Mouse (Mus musculus): ENCODE measurements at regions not wholly inside any gene's neighbourhood (a gene's known extent, or its start where the extent isn't known, plus 50 kb on each side); places are given as distances from the start of the nearest gene placed in this dataset.
A peak's percentile ranks its signal among the peaks of the same experiment; 100 is the strongest.

DNA sequence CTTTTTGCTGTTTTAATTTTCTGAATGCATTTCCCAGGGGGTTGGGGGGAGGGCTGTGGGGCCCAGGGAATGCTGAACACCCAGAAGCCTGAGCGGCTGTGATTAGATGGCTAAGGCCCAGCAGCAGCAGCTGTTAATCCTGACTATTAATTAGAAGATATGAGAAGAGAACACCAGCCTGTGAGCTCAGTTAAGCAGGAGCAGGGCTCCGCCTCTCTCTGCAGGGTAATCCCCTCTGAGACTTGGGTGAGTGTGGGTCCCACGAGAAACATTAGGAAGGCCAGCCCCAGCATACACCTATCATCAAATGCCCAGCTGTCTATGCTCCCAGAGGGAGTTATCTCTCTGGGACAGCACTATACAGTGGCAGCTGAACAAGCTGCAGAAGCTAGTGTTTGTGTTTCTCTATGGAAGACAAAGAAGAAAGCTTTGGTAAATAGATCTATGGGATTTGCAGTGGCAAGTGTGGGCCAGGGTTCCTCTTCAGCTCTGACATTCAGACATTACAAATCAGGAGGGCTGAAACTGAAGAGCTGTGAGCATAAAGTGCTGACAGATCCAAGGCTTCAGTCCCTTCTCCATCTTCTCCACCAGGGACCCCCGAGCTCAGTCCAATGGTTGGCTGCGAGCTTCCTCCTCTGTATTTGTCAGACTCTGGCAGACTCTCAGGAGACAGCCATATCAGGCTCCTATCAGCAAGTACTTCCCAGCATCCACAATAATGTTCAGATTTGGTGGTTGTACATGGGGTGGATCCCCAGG is 781.9 kb downstream of the Gm9195 start:
- ATAC-seq (ENCODE audit: insufficient number of reproducible peaks, insufficient read depth, low FRiP score, low read depth) = no peak
- Histone ChIP-seq H3K4me2 (replicated peaks; ENCODE audit: low read depth, low read length) (no peak overlapping the region), H3K27me3 (ENCODE audit: control insufficient read depth, insufficient read depth, low read length) (no peaks in the 10 kb centered on the region), H3K9ac (replicated peaks; ENCODE audit: low read depth, low read length) (no peak overlapping the region), H3K4me1 (ENCODE audit: control insufficient read depth, insufficient read depth, low read length) (no peaks in the 10 kb centered on the region), H3K4me3 (ENCODE audit: low read depth, low read length) (no peak overlapping the region), H3K36me3 (ENCODE audit: control insufficient read depth, insufficient read depth, low read length) (no peaks in the 10 kb centered on the region), H3K9me3 (ENCODE audit: control insufficient read depth, low read depth, low read length) (no peaks in the 10 kb centered on the region), H3K27ac (ENCODE audit: low read length) (no peak overlapping the region)
- WGBS = 48% methylated on average over 5 of the region's 5 CpGs

GRCm38 (mm10) chr14:71692752-71693437 is 798.7 kb downstream of the Gm9195 start:
- no peak overlapping the region for H3K9ac ChIP-seq (replicated peaks; ENCODE audit: low read depth, low read length)
- H3K4me1 ChIP-seq (ENCODE audit: control insufficient read depth, insufficient read depth, low read length) = no peaks in the 10 kb centered on the region
- 74% methylated on average over 3 of the region's 3 CpGs for WGBS
- no peaks in the 10 kb centered on the region for H3K27me3 ChIP-seq (ENCODE audit: control insufficient read depth, insufficient read depth, low read length)
- H3K36me3 ChIP-seq (ENCODE audit: control insufficient read depth, insufficient read depth, low read length) = no peaks in the 10 kb centered on the region
- no peak for ATAC-seq (ENCODE audit: insufficient number of reproducible peaks, insufficient read depth, low FRiP score, low read depth)
- H3K27ac ChIP-seq (ENCODE audit: low read length) = no peak overlapping the region
- H3K4me2 ChIP-seq (replicated peaks; ENCODE audit: low read depth, low read length) = no peak overlapping the region
- H3K9me3 ChIP-seq (ENCODE audit: control insufficient read depth, low read depth, low read length) = no peaks in the 10 kb centered on the region
- H3K4me3 ChIP-seq (ENCODE audit: low read depth, low read length) = no peak overlapping the region

- Histone ChIP-seq H3K4me3 (ENCODE audit: low read depth, low read length) (no peak overlapping the region), H3K36me3 (ENCODE audit: control insufficient read depth, insufficient read depth, low read length) (no peaks in the 10 kb centered on the region), H3K4me1 (ENCODE audit: control insufficient read depth, insufficient read depth, low read length) (no peaks in the 10 kb centered on the region), H3K4me2 (replicated peaks; ENCODE audit: low read depth, low read length) (no peak overlapping the region), H3K9me3 (ENCODE audit: control insufficient read depth, low read depth, low read length) (no peaks in the 10 kb centered on the region), H3K27me3 (ENCODE audit: control insufficient read depth, insufficient read depth, low read length) (no peaks in the 10 kb centered on the region), H3K9ac (replicated peaks; ENCODE audit: low read depth, low read length) (no peak overlapping the region), H3K27ac (ENCODE audit: low read length) (no peak overlapping the region)
- ATAC-seq (ENCODE audit: insufficient number of reproducible peaks, insufficient read depth, low FRiP score, low read depth) = no peak
- 91% methylated on average over 4 of the region's 4 CpGs for whole genome bisulfite sequencing
Measured at GRCm38 (mm10) chr14:71674564-71674963, 817.1 kb downstream of the Gm9195 start.

GRCm38 (mm10) chr14:71673837-71674236 is 817.8 kb downstream of the Gm9195 start:
- H3K4me2 ChIP-seq (replicated peaks; ENCODE audit: low read depth, low read length) = no peak overlapping the region
- no peaks in the 10 kb centered on the region for H3K9me3 ChIP-seq (ENCODE audit: control insufficient read depth, low read depth, low read length)
- H3K27me3 ChIP-seq (ENCODE audit: control insufficient read depth, insufficient read depth, low read length) = no peaks in the 10 kb centered on the region
- no peak overlapping the region for H3K9ac ChIP-seq (replicated peaks; ENCODE audit: low read depth, low read length)
- H3K4me1 ChIP-seq (ENCODE audit: control insufficient read depth, insufficient read depth, low read length) = no peaks in the 10 kb centered on the region
- H3K36me3 ChIP-seq (ENCODE audit: control insufficient read depth, insufficient read depth, low read length) = no peaks in the 10 kb centered on the region
- H3K4me3 ChIP-seq (ENCODE audit: low read depth, low read length) = no peak overlapping the region
- WGBS = 85% methylated on average over 2 of the region's 2 CpGs
- H3K27ac ChIP-seq (ENCODE audit: low read length) = no peak overlapping the region
- ATAC-seq (ENCODE audit: insufficient number of reproducible peaks, insufficient read depth, low FRiP score, low read depth) = no peak

DNA sequence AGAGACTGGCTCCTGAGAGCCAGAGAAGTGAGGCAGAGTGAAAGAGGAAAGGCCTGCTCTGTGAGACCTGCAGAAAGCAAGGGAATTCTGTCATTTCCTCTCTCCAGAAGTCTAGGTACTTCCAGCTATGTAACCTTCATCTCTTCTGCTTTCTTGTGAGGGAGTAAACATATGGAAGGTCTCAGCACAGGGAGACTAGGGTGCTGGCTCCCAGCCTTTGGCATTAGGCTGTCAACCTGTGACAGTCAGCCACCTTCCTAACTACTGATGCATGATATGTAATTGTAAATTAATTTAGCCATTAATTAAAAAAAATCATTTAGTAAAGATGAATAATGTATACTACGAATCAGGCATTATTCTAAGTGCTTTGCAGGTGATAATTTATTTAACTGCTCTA is 819.2 kb downstream of the Gm9195 start:
- 60% methylated on average over 1 of the region's 1 CpGs for WGBS
- H3K9me3 ChIP-seq (ENCODE audit: control insufficient read depth, low read depth, low read length) = no peaks in the 10 kb centered on the region
- H3K27me3 ChIP-seq (ENCODE audit: control insufficient read depth, insufficient read depth, low read length) = no peaks in the 10 kb centered on the region
- ATAC-seq (ENCODE audit: insufficient number of reproducible peaks, insufficient read depth, low FRiP score, low read depth) = no peak
- no peak overlapping the region for H3K4me2 ChIP-seq (replicated peaks; ENCODE audit: low read depth, low read length)
- no peaks in the 10 kb centered on the region for H3K36me3 ChIP-seq (ENCODE audit: control insufficient read depth, insufficient read depth, low read length)
- H3K4me1 ChIP-seq (ENCODE audit: control insufficient read depth, insufficient read depth, low read length) = no peaks in the 10 kb centered on the region
- no peak overlapping the region for H3K4me3 ChIP-seq (ENCODE audit: low read depth, low read length)
- no peak overlapping the region for H3K9ac ChIP-seq (replicated peaks; ENCODE audit: low read depth, low read length)
- no peak overlapping the region for H3K27ac ChIP-seq (ENCODE audit: low read length)

GRCm38 (mm10) chr14:71671994-71672393 is 819.6 kb downstream of the Gm9195 start:
- ATAC-seq (ENCODE audit: insufficient number of reproducible peaks, insufficient read depth, low FRiP score, low read depth) = no peak
- H3K27me3 ChIP-seq (ENCODE audit: control insufficient read depth, insufficient read depth, low read length) = no peaks in the 10 kb centered on the region
- no peaks in the 10 kb centered on the region for H3K4me1 ChIP-seq (ENCODE audit: control insufficient read depth, insufficient read depth, low read length)
- no peaks in the 10 kb centered on the region for H3K36me3 ChIP-seq (ENCODE audit: control insufficient read depth, insufficient read depth, low read length)
- no peak overlapping the region for H3K4me2 ChIP-seq (replicated peaks; ENCODE audit: low read depth, low read length)
- WGBS = 33% methylated on average over 2 of the region's 2 CpGs
- no peak overlapping the region for H3K9ac ChIP-seq (replicated peaks; ENCODE audit: low read depth, low read length)
- H3K9me3 ChIP-seq (ENCODE audit: control insufficient read depth, low read depth, low read length) = no peaks in the 10 kb centered on the region
- H3K4me3 ChIP-seq (ENCODE audit: low read depth, low read length) = no peak overlapping the region
- no peak overlapping the region for H3K27ac ChIP-seq (ENCODE audit: low read length)

DNA sequence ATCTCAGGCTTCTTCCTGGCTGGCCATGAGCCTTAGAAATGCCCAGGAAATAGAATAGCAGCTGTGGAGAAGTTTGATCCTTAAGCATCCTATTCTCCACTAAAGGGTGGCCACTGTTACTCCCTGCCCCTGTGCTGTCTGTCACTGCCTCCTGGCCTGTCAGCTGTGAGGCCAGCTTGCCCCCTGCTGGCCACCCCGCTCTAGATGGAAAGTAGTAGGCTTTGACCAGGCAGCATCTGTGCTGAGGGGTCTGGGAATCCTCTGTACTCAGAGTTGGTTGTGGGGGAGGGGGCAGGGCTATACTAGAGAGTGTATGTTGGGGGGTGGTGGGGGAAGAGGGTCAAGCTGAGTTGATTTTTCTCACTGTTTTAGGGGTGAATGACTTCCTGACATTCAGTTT is 821.2 kb downstream of the Gm9195 start:
- Histone ChIP-seq H3K4me2 (replicated peaks; ENCODE audit: low read depth, low read length) (no peak overlapping the region), H3K36me3 (ENCODE audit: control insufficient read depth, insufficient read depth, low read length) (no peaks in the 10 kb centered on the region), H3K9ac (replicated peaks; ENCODE audit: low read depth, low read length) (no peak overlapping the region), H3K4me3 (ENCODE audit: low read depth, low read length) (no peak overlapping the region), H3K27ac (ENCODE audit: low read length) (no peak overlapping the region), H3K27me3 (ENCODE audit: control insufficient read depth, insufficient read depth, low read length) (no peaks in the 10 kb centered on the region), H3K9me3 (ENCODE audit: control insufficient read depth, low read depth, low read length) (no peaks in the 10 kb centered on the region), H3K4me1 (ENCODE audit: control insufficient read depth, insufficient read depth, low read length) (no peaks in the 10 kb centered on the region)
- WGBS = 7% methylated on average over 1 of the region's 1 CpGs
- ATAC-seq (ENCODE audit: insufficient number of reproducible peaks, insufficient read depth, low FRiP score, low read depth) = peak; percentile 53

DNA sequence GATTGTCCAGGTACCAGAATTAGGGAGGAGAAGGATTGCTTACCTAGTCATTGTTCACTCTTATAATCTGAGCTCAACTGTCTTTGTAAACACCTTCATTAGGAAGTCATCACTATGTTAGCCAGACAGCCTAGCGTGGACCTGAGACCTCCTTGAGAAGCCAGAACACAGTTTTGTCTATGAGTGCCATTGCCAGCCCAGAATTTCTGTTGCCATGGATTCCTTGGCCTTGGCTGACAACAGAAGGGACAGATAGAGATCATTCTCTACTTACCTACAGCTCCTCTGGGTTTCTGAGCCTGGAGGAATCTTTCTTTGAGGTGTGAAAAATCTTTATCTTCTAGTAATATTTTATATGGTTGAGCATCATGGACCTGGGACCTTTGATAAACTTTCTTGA is 825.0 kb downstream of the Gm9195 start:
- Histone ChIP-seq H3K9me3 (ENCODE audit: control insufficient read depth, low read depth, low read length) (no peaks in the 10 kb centered on the region), H3K4me1 (ENCODE audit: control insufficient read depth, insufficient read depth, low read length) (no peaks in the 10 kb centered on the region), H3K4me2 (replicated peaks; ENCODE audit: low read depth, low read length) (no peak overlapping the region), H3K36me3 (ENCODE audit: control insufficient read depth, insufficient read depth, low read length) (no peaks in the 10 kb centered on the region), H3K4me3 (ENCODE audit: low read depth, low read length) (no peak overlapping the region), H3K9ac (replicated peaks; ENCODE audit: low read depth, low read length) (no peak overlapping the region), H3K27me3 (ENCODE audit: control insufficient read depth, insufficient read depth, low read length) (no peaks in the 10 kb centered on the region), H3K27ac (ENCODE audit: low read length) (no peak overlapping the region)
- 80% methylated on average over 1 of the region's 1 CpGs for WGBS
- no peak for ATAC-seq (ENCODE audit: insufficient number of reproducible peaks, insufficient read depth, low FRiP score, low read depth)

Measured in stomach, embryonic 14.5 days (tissue).